Mouse (Mus musculus) liver, postnatal 0 days (tissue): ENCODE results near the gene Gpr3.

Experiments used
- CTCF ChIP-seq: sonication (generic); IDR thresholded peaks from 2 replicates; pipeline ENCODE4 v1.5.1; 2016; ENCODE audit warnings: antibody characterized with exemption, low read depth
- EP300 ChIP-seq: IDR thresholded peaks from 2 replicates; pipeline ENCODE4 v1.6.1; 2016; ENCODE audit warnings: antibody characterized with exemption, low read depth, mild to moderate bottlenecking

DNA sequence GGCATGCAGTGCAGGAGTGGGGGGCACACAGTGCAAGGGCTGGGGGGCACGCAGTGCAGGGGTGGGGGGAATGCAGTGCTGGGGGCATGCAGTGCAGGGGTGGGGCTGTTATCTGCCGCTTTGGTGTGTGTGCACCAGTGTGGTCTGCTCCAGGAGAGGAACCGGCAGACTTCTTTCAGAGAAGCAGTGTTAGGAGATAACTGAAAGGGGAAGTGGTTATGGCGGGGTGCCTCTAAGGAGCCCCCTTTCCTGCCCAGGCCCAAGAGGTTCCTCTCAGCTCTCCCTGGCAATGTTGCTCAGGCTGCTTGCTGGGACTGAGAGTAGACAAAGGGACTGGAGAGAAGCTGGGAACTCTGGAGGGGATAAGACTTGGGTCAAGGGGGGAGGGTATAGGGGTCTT, 25.6 kb upstream of the Gpr3 start:
- TF ChIP-seq CTCF (no peak), EP300 (no peak)
